Mouse (Mus musculus) intestine, embryonic 15.5 days (tissue): ENCODE data around the gene Rps6kc1. TPM values are rescaled to one million over a fixed set of nuclear protein-coding genes. Genes with fewer than 3 reads are reported as not detected.

ENCODE experiments used
- ATAC-seq: fragments of 200-750 bp; cut with Nextera tagmentation; 2 replicates; pipeline ENCODE4 v1.8.0; 2017; ENCODE audit warnings: moderate TSS enrichment, moderate library complexity
- H3K27ac ChIP-seq: fragments of 300-500 bp; sonication (generic); 2 replicates; pipeline ENCODE4 v1.5.1; 2015; ENCODE audit warnings: mild to moderate bottlenecking, inconsistent platforms
- H3K27me3 ChIP-seq: fragments of 300-500 bp; sonication (generic); replicated peaks from 2 replicates; pipeline ENCODE4 v1.6.1; 2015; ENCODE audit warnings: inconsistent platforms
- H3K36me3 ChIP-seq: fragments of 300-500 bp; sonication (generic); 2 replicates; pipeline ENCODE4 v1.6.1; 2015; ENCODE audit warnings: inconsistent platforms
- H3K4me1 ChIP-seq: fragments of 300-500 bp; sonication (generic); replicated peaks from 2 replicates; pipeline ENCODE4 v1.6.1; 2015; ENCODE audit warnings: inconsistent platforms
- H3K4me2 ChIP-seq: fragments of 300-500 bp; sonication (generic); replicated peaks from 2 replicates; pipeline ENCODE4 v1.6.1; 2015; ENCODE audit warnings: mild to moderate bottlenecking, inconsistent platforms
- H3K4me3 ChIP-seq: fragments of 300-500 bp; sonication (generic); replicated peaks from 2 replicates; pipeline ENCODE4 v1.5.1; 2015; ENCODE audit warnings: inconsistent platforms
- H3K9ac ChIP-seq: fragments of 300-500 bp; sonication (generic); 2 replicates; pipeline ENCODE4 v1.6.1; 2015; ENCODE audit warnings: inconsistent platforms
- H3K9me3 ChIP-seq: fragments of 300-500 bp; sonication (generic); 2 replicates; pipeline ENCODE4 v1.6.1; 2016; ENCODE audit warnings: inconsistent platforms
- WGBS: fragments of 180-500 bp; shearing (Covaris S2); methylation state at CpG from one replicate; pipeline ENCODE4 v1.1.7; 2015; 5-methylcytosine and 5-hydroxymethylcytosine counted together
- polyA plus RNA-seq: library from polyadenylated mRNA; unstranded; fragments of >200 nt; fragmentation: Nextera tagmentation; extraction: Ambion mirVana; gene quantifications from 2 replicates; pipeline ENCODE4 v1.2.1, GENCODE M21; 2015

The Rps6kc1 gene
- polyA plus RNA-seq, 1 experiment from 2014 or later: 12.1 TPM

GRCm38 (mm10) chr1:190772088-190772885 is 139.3 kb downstream of the Rps6kc1 start:
- ATAC-seq: no peak
- H3K4me2 ChIP-seq: no peak overlapping the region
- H3K9me3 ChIP-seq: no peaks in the 10 kb centered on the region
- no peaks in the 10 kb centered on the region for H3K36me3 ChIP-seq
- H3K4me3 ChIP-seq: no peak overlapping the region
- H3K27ac ChIP-seq: no peak overlapping the region
- no peak overlapping the region for H3K9ac ChIP-seq
- WGBS: 67% methylated on average over 13 of the region's 13 CpGs
- H3K27me3 ChIP-seq: no peaks in the 10 kb centered on the region
- 0 out of 2 replicates have a peak, but pooled peaks cover 9% of the 10 kb centered on the region for H3K4me1 ChIP-seq

- no peak overlapping the region for H3K9ac ChIP-seq
- no peaks in the 10 kb centered on the region for H3K36me3 ChIP-seq
- no peak overlapping the region for H3K4me3 ChIP-seq
- ATAC-seq: no peak
- H3K27me3 ChIP-seq: no peaks in the 10 kb centered on the region
- 0 out of 2 replicates have a peak, but pooled peaks cover 9% of the 10 kb centered on the region for H3K4me1 ChIP-seq
- WGBS: 82% methylated on average over 7 of the region's 7 CpGs
- H3K9me3 ChIP-seq: no peaks in the 10 kb centered on the region
- no peak overlapping the region for H3K27ac ChIP-seq
- H3K4me2 ChIP-seq: no peak overlapping the region
Measured at GRCm38 (mm10) chr1:190769748-190770147, 141.8 kb downstream of the Rps6kc1 start.

- H3K4me1 ChIP-seq: 0 out of 2 replicates have a peak, but pooled peaks cover 9% of the 10 kb centered on the region
- no peaks in the 10 kb centered on the region for H3K36me3 ChIP-seq
- H3K9me3 ChIP-seq: no peaks in the 10 kb centered on the region
- 50% methylated on average over 1 of the region's 1 CpGs for WGBS
- H3K9ac ChIP-seq: no peak overlapping the region
- ATAC-seq: no peak
- H3K27me3 ChIP-seq: no peaks in the 10 kb centered on the region
- H3K27ac ChIP-seq: no peak overlapping the region
- H3K4me2 ChIP-seq: no peak overlapping the region
- no peak overlapping the region for H3K4me3 ChIP-seq
Measured at GRCm38 (mm10) chr1:190768307-190768706, 143.3 kb downstream of the Rps6kc1 start.

GRCm38 (mm10) chr1:190767621-190768020 is 143.9 kb downstream of the Rps6kc1 start:
- WGBS: 49% methylated on average over 8 of the region's 8 CpGs
- Histone ChIP-seq H3K36me3 (no peaks in the 10 kb centered on the region), H3K4me2 (no peak overlapping the region), H3K9me3 (no peaks in the 10 kb centered on the region), H3K4me3 (no peak overlapping the region), H3K4me1 (0 out of 2 replicates have a peak, but pooled peaks cover 9% of the 10 kb centered on the region), H3K9ac (no peak overlapping the region), H3K27me3 (no peaks in the 10 kb centered on the region), H3K27ac (no peak overlapping the region)
- ATAC-seq: no peak

GRCm38 (mm10) chr1:190766800-190767199 is 144.8 kb downstream of the Rps6kc1 start:
- no peak overlapping the region for H3K27ac ChIP-seq
- WGBS: 94% methylated on average over 2 of the region's 2 CpGs
- no peaks in the 10 kb centered on the region for H3K27me3 ChIP-seq
- H3K9me3 ChIP-seq: no peaks in the 10 kb centered on the region
- H3K4me1 ChIP-seq: 0 out of 2 replicates have a peak, but pooled peaks cover 4% of the 10 kb centered on the region
- no peak for ATAC-seq
- H3K4me3 ChIP-seq: no peak overlapping the region
- no peak overlapping the region for H3K9ac ChIP-seq
- H3K4me2 ChIP-seq: no peak overlapping the region
- no peaks in the 10 kb centered on the region for H3K36me3 ChIP-seq

GRCm38 (mm10) chr1:190763756-190764155 is 147.8 kb downstream of the Rps6kc1 start:
- no peak overlapping the region for H3K4me2 ChIP-seq
- H3K4me3 ChIP-seq: no peak overlapping the region
- no peaks in the 10 kb centered on the region for H3K9me3 ChIP-seq
- no peak overlapping the region for H3K9ac ChIP-seq
- WGBS: 83% methylated on average over 10 of the region's 10 CpGs
- no peaks in the 10 kb centered on the region for H3K4me1 ChIP-seq
- H3K27ac ChIP-seq: no peak overlapping the region
- H3K36me3 ChIP-seq: no peaks in the 10 kb centered on the region
- ATAC-seq: no peak
- no peaks in the 10 kb centered on the region for H3K27me3 ChIP-seq

GRCm38 (mm10) chr1:190761786-190762185 is 149.8 kb downstream of the Rps6kc1 start:
- no peak overlapping the region for H3K9ac ChIP-seq

GRCm38 (mm10) chr1:190757899-190758298 is 153.7 kb downstream of the Rps6kc1 start:
- no peaks in the 10 kb centered on the region for H3K36me3 ChIP-seq
- 79% methylated on average over 7 of the region's 8 CpGs for WGBS
- no peak for ATAC-seq
- no peak overlapping the region for H3K4me3 ChIP-seq
- H3K4me2 ChIP-seq: no peak overlapping the region
- no peaks in the 10 kb centered on the region for H3K4me1 ChIP-seq
- H3K27ac ChIP-seq: no peak overlapping the region
- no peaks in the 10 kb centered on the region for H3K9me3 ChIP-seq
- H3K27me3 ChIP-seq: no peaks in the 10 kb centered on the region
- H3K9ac ChIP-seq: no peak overlapping the region

More at GRCm38 (mm10) chr1:190761786-190762185, 149.8 kb downstream of the Rps6kc1 start:
- no peaks in the 10 kb centered on the region for H3K4me1 ChIP-seq
- 42% methylated on average over 5 of the region's 5 CpGs for WGBS
- H3K27me3 ChIP-seq: no peaks in the 10 kb centered on the region
- ATAC-seq: no peak
- H3K4me3 ChIP-seq: no peak overlapping the region
- H3K9me3 ChIP-seq: no peaks in the 10 kb centered on the region
- no peaks in the 10 kb centered on the region for H3K36me3 ChIP-seq
- H3K27ac ChIP-seq: no peak overlapping the region
- no peak overlapping the region for H3K4me2 ChIP-seq

- ATAC-seq: no peak
- no peak overlapping the region for H3K4me3 ChIP-seq
- no peaks in the 10 kb centered on the region for H3K4me1 ChIP-seq
- H3K36me3 ChIP-seq: no peaks in the 10 kb centered on the region
- H3K9me3 ChIP-seq: no peaks in the 10 kb centered on the region
- no peak overlapping the region for H3K27ac ChIP-seq
- no peak overlapping the region for H3K9ac ChIP-seq
- no peaks in the 10 kb centered on the region for H3K27me3 ChIP-seq
- no peak overlapping the region for H3K4me2 ChIP-seq
- WGBS: 82% methylated on average over 8 of the region's 8 CpGs
Measured at GRCm38 (mm10) chr1:190751794-190752570, 159.6 kb downstream of the Rps6kc1 start.

- H3K4me2 ChIP-seq: no peak overlapping the region
- H3K36me3 ChIP-seq: no peaks in the 10 kb centered on the region
- H3K4me3 ChIP-seq: no peak overlapping the region
- no peak overlapping the region for H3K9ac ChIP-seq
- H3K4me1 ChIP-seq: no peaks in the 10 kb centered on the region
- no peaks in the 10 kb centered on the region for H3K9me3 ChIP-seq
- whole genome bisulfite sequencing: 83% methylated on average over 10 of the region's 10 CpGs
- no peaks in the 10 kb centered on the region for H3K27me3 ChIP-seq
- no peak overlapping the region for H3K27ac ChIP-seq
- ATAC-seq: no peak
Measured at GRCm38 (mm10) chr1:190748937-190749336, 162.6 kb downstream of the Rps6kc1 start.

- ATAC-seq: no peak
- H3K36me3 ChIP-seq: no peaks in the 10 kb centered on the region
- no peak overlapping the region for H3K4me2 ChIP-seq
- no peaks in the 10 kb centered on the region for H3K4me1 ChIP-seq
- no peak overlapping the region for H3K4me3 ChIP-seq
- no peaks in the 10 kb centered on the region for H3K27me3 ChIP-seq
- H3K9ac ChIP-seq: no peak overlapping the region
- no peaks in the 10 kb centered on the region for H3K9me3 ChIP-seq
- WGBS: 73% methylated on average over 5 of the region's 5 CpGs
- no peak overlapping the region for H3K27ac ChIP-seq
Measured at GRCm38 (mm10) chr1:190741421-190741820, 170.1 kb downstream of the Rps6kc1 start.

- no peak overlapping the region for H3K4me3 ChIP-seq
- H3K27ac ChIP-seq: no peak overlapping the region
- no peaks in the 10 kb centered on the region for H3K9me3 ChIP-seq
- H3K4me2 ChIP-seq: no peak overlapping the region
- no peaks in the 10 kb centered on the region for H3K27me3 ChIP-seq
- H3K9ac ChIP-seq: no peak overlapping the region
- 69% methylated on average over 6 of the region's 6 CpGs for WGBS
- no peaks in the 10 kb centered on the region for H3K4me1 ChIP-seq
- ATAC-seq: no peak
- no peaks in the 10 kb centered on the region for H3K36me3 ChIP-seq
Measured at GRCm38 (mm10) chr1:190732803-190733202, 178.8 kb downstream of the Rps6kc1 start.
